Mouse (Mus musculus) cortical plate, adult 2 months (tissue): ENCODE data around the gene Cenpb. TPM values are rescaled to one million over a fixed set of nuclear protein-coding genes. Genes with fewer than 3 reads are reported as not detected.

Experiments
- H3K27ac ChIP-seq: fragments of 200-500 bp; 2 replicates; pipeline ENCODE4 v1.5.1; 2012; ENCODE audit warnings: low read length, control low read depth, inconsistent platforms; ENCODE audit not compliant: insufficient read depth
- H3K4me1 ChIP-seq: fragments of 200-500 bp; 2 replicates; pipeline ENCODE4 v1.6.1; 2011; ENCODE audit warnings: low read length; ENCODE audit not compliant: control insufficient read depth, insufficient read depth
- H3K4me3 ChIP-seq: fragments of 200-500 bp; 2 replicates; pipeline ENCODE4 v1.5.1; 2011; ENCODE audit warnings: mild to moderate bottlenecking, low read length, control low read depth; ENCODE audit not compliant: insufficient read depth
- CTCF ChIP-seq: fragments of 200-500 bp; IDR thresholded peaks from 2 replicates; pipeline ENCODE4 v1.5.1; 2011; ENCODE audit warnings: mild to moderate bottlenecking, control low read depth, low read length; ENCODE audit not compliant: insufficient read depth; ENCODE audit errors: extremely low read depth
- POLR2A ChIP-seq: fragments of 200-500 bp; IDR thresholded peaks from 2 replicates; pipeline ENCODE4 v1.6.1; 2011; ENCODE audit warnings: mild to moderate bottlenecking, low read length, control low read depth; ENCODE audit not compliant: insufficient read depth; ENCODE audit errors: extremely low read depth
- polyA plus RNA-seq: library from polyadenylated mRNA; depleted of rRNA; stranded (reverse); fragments of >200 nt; gene quantifications from 2 replicates; pipeline ENCODE4 v1.2.3, GENCODE M21; 2012; rRNA removed

Gene Cenpb
- polyA plus RNA-seq, 1 experiment: 82.1 TPM

DNA sequence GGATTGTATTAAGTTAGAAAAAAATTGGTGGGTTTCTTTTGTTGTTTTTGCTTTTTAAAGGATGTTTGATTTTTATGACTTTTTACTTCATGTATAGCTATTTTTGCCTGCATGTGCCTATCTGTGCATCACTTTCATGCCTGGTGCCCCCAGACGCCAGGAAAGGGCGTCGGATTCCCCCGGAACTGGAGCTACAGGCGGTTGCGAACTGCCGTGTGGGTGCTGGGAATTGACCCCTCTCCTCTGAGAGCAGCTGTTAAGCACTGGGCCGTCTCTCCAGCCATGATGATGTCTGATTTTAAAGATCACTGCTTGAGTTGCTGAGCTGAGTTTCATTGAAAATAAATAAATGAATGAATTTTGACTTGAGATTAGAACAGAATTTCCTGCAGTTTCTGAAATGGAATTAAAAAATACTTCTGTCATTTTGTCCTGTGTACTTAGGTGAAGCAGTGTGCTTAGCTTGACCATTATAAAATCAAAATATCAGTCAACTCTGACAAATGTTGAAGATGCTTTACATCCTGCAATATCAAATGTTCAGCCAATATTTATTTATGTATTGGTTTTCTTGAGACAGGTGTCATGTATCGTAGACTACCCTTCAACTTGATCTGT lies 46.8 kb downstream of the Cenpb start, which contains the start of gene Gm11037:
TSS of gene Gm11037 (plus strand) at position 568 of the 618 bp plus-strand sequence.
- TF ChIP-seq POLR2A: no peak
- TF ChIP-seq CTCF: no peak
- H3K4me3 ChIP-seq: no peak within 1 kb of the TSS
- H3K27ac ChIP-seq: no peak within 1 kb of the TSS
- H3K4me1 ChIP-seq: no peaks in the 10 kb centered on the region

DNA sequence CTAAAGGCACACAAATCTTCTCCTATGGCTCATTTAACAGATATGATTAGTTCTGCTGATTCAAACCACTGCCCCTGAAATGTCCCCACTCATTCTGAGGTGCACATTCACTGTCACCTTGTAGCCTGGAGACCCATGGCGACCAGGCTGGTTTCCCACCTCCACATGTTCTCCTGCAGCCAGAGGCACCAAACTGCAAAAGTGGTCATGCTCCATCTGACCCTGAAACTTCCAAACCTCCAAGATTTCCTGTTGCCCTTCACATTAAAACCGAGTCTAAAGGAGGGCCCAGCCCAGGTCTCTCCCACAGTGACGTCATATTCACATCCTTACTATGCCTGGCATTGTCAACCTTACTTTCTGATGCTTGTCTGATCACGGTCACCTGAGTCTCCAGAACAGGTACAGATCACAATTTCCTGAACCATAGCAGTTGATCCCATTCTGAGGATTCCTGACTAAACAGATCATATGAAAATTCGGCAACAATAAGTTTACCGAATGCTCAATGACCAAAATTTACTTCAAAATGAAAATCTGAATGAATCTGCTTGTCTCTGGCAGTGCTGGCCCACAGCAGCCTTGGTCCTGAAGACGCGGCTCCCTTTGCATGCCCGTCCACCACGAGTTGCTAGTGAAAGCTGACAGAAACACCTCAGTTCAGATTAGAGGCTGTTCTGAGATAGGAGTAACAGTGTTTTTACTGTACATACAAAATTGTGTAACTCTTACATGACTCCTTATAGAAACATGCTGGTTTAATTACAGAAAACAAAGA lies 47.6 kb downstream of the Cenpb start:
- no peak for TF ChIP-seq POLR2A
- no peak for TF ChIP-seq CTCF
- no peak overlapping the region for H3K4me3 ChIP-seq
- H3K27ac ChIP-seq: no peak overlapping the region
- no peaks in the 10 kb centered on the region for H3K4me1 ChIP-seq

DNA sequence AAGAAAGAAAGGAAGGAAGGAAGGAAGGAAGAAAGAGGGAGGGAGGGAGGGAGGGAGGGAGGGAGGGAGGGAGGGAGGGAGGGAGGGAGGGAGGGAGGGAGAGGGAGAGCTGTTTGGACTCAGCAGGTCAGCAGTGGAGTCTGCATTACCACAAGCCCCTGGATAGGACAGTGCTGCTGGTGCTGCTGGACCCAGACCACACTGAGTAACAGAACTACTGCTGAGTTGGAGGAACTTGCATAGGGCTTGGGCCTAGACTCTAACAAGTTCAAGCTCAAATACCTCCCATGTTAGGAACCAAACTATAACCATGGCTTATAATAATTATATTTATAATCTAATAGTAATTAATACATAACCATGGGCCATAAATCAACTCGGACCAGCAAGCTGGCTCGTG lies 49.0 kb downstream of the Cenpb start:
- no peak overlapping the region for H3K4me3 ChIP-seq
- no peak for TF ChIP-seq POLR2A
- TF ChIP-seq CTCF: no peak

DNA sequence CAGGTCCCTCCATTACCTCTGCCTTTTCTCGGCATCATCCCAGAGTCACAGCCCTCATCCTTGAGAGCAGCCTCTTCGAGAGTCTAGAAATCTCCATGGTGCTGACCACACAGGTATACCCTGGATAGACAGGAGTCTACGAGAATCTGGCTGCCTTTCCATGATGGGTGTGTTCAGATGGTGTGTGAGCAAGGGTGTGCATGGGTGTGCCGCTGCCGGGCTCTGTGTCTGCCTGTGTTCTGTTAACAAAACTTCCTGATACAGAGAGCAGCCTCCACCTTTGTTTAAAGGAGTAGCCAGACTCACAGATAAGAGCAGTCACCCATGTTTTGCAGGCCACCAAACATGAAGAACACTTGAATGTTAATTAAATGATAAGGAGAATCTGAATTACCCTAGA lies 50.0 kb downstream of the Cenpb start:
- TF ChIP-seq CTCF (no peak), POLR2A (no peak)
- H3K27ac ChIP-seq: no peak overlapping the region
- no peak overlapping the region for H3K4me3 ChIP-seq
- no peaks in the 10 kb centered on the region for H3K4me1 ChIP-seq

More for the DNA sequence above, 49.0 kb downstream of the Cenpb start:
- Histone ChIP-seq H3K27ac (no peak overlapping the region), H3K4me1 (no peaks in the 10 kb centered on the region)

DNA sequence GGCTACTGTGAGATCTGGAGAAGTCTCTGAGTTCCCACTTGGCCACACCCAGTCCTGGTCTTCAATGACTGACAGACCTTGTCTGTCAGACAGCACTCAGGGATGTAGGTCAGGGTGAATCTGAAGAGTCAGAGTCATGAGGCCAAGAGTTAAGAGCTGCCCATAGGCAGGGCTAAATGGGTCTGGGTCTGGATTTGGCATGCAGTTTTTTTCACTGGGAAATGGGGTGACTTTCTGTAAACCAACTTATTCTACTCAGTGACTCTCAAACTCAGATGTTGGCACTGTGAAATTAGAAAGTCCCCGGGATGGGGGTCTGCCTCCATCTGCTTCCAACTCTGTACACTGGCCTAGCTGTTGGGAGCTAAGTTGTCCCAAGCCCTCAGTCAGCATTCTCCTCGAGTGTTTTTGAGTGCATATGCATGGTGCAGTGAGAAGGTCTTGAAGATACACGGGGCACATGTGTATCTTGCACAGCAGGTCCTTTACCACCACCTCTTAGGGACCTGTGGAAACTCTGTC lies 51.2 kb downstream of the Cenpb start:
- 0 out of 2 replicates have a peak overlapping the region, but pooled peaks have one; percentile 61 for H3K27ac ChIP-seq
- TF ChIP-seq CTCF: no peak
- TF ChIP-seq POLR2A: no peak

DNA sequence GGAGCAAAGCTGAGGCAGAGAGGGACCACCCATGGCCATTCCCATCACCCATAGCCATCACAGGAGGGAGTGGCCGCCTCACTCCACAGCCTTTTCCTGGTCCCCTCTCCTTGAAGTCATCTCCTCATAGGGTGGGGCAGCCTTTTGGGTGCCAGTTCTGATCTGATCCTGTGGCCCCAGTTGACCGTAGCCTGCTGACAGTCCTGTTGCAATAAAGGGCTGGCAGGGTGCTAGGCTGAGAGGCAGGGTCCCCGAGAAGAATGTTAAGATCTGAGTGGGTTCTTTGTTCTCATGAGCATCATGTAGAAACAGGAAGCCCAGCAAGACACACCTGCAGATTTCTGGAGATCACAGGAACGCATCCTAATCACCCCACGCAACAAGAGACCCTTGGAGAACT lies 51.7 kb downstream of the Cenpb start:
- H3K4me3 ChIP-seq: peak overlapping the region; percentile 33; the same call in 1 of the 2 replicates
- no peak for TF ChIP-seq POLR2A
- no peak for TF ChIP-seq CTCF
- 0 out of 2 replicates have a peak overlapping the region, but pooled peaks have one; percentile 61 for H3K27ac ChIP-seq
- no peaks in the 10 kb centered on the region for H3K4me1 ChIP-seq

More for the DNA sequence above, 51.2 kb downstream of the Cenpb start:
- Histone ChIP-seq H3K4me1 (no peaks in the 10 kb centered on the region), H3K4me3 (no peak overlapping the region)

DNA sequence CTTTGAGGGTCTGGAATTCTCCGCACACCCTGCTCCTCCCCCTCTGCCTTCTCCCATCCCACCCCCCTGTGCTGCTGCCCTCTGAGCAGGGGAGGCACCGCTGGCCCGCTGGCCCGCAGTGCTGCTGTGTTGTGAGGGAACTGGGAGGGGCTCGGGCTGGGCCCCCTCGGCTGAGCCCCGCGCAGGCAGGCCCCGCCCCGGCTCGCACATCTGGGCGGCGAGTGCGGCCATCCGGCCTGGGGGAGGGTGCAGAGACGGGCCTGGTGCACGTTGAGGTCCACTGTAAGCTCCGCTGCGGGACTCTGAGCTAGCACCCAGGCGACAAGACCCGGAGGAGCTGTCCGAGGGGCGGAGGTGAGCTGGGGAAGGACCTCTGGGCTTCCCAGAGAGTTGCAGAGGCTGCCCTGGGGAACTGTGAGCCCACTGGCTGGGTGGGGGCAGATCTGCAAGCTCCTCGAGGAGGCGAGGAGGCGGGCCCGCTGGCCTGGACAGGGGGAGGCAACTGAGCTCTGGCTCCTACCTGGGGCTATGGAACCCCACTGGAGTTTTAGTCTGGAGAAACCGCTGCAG lies 52.6 kb downstream of the Cenpb start, which contains the start of gene Hspa12b:
TSS of gene Hspa12b (plus strand) at position 120 of the 570 bp plus-strand sequence.
- H3K27ac ChIP-seq: peak within 1 kb of the TSS; percentile 61; the same call in 1 of the 2 replicates
- peak within 1 kb of the TSS; percentile 33 for H3K4me3 ChIP-seq
- no peak for TF ChIP-seq CTCF
- no peaks in the 10 kb centered on the region for H3K4me1 ChIP-seq

DNA sequence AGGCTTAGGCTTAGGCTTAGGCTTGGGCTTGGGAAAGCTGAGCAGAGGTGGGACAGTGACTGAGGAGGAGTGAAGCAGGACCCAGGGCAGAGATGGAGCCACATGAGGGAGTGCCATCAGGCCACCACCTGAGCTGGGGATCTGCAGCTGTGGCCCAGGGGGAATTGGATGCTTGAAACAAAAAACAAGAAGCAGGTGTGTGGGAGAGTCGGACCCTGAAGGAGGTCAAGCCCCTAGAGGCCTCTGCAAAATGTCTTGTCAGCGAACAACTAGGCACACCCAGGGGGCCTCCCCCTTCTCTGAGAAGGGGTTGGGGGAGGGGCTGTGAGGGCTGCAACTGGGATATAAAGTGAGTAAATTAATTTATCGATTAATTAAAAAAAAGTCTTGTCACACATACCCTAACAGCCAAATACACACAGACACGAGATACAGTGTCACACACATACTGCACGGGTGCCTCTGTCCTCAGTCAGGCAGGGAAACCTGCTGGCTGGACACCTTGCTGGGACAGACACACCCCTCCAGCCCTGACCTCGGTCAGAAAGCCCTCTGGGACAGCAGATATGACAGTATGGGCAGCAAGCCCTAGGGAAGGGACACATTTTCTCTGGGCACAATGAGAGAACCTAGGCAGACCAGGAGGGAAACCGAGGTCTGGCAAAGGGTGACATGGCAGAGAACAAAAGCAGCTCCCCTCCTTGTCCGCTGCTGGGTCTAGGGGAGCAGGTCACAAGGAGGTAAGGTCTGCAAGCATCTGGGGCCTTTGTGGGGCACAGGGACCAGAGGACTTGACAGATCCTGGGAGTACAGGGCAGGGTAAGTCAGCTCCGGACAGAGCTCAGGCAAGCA lies 53.7 kb downstream of the Cenpb start:
- no peak overlapping the region for H3K4me3 ChIP-seq
- no peaks in the 10 kb centered on the region for H3K4me1 ChIP-seq
- TF ChIP-seq POLR2A (no peak), CTCF (no peak)
- no peak overlapping the region for H3K27ac ChIP-seq

Other genes starting within 250 kb of the Cenpb start
- gene Gfra4, start 137.0 kb downstream of the Cenpb start, polyA plus RNA-seq: 201 and 206 TPM in 2 replicates
- 21.0 and 21.7 TPM in 2 replicates for gene Adam33, start 116.3 kb downstream of the Cenpb start, polyA plus RNA-seq
- 0.21 and 0.35 TPM in 2 replicates for gene Siglec1, start 93.3 kb downstream of the Cenpb start, polyA plus RNA-seq
- gene Hspa12b, start 52.8 kb downstream of the Cenpb start, polyA plus RNA-seq: 10.2 and 10.5 TPM in 2 replicates
- not detected in 2 replicates for gene Gm11037, start 46.6 kb downstream of the Cenpb start, polyA plus RNA-seq
- 110 and 130 TPM in 2 replicates for gene 1700037H04Rik, start 20.0 kb downstream of the Cenpb start, polyA plus RNA-seq
- 42.9 and 52.5 TPM in 2 replicates for gene Cdc25b, start 6.9 kb upstream of the Cenpb start, polyA plus RNA-seq
- gene Spef1, start 7.2 kb upstream of the Cenpb start, polyA plus RNA-seq: 8.4 and 10.4 TPM in 2 replicates
- 46.0 and 47.5 TPM in 2 replicates for gene Ap5s1, start 27.0 kb upstream of the Cenpb start, polyA plus RNA-seq
- gene Mavs, start 54.0 kb upstream of the Cenpb start, polyA plus RNA-seq: 8.8 and 10.1 TPM in 2 replicates
- 32.4 and 35.5 TPM in 2 replicates for gene Pank2, start 82.4 kb upstream of the Cenpb start, polyA plus RNA-seq
- gene Rnf24, start 172.8 kb upstream of the Cenpb start, polyA plus RNA-seq: 20.6 and 21.1 TPM in 2 replicates